ENCODE assay signal across 1 mouse cellular context in genomic region chr11:96924861-96925260, GRCm38 (mm10).
TF ChIP-seq lines count a peak whose summit lies in the region.

No protein-coding gene starts in this region.

TF ChIP-seq in MEL, 35 proteins besides CTCF, POLR2A, EP300 and RAD21:
- TF ChIP-seq SMC3 (IDR thresholded peaks at IDR 0.05; ENCODE audit: low read depth, low read length) (no peak), UBTF (IDR thresholded peaks at IDR 0.05; ENCODE audit: borderline replicate concordance, insufficient read depth, low read depth, low read length) (no peak), MEF2A (IDR thresholded peaks at IDR 0.05; ENCODE audit: extremely low read depth, insufficient replicate concordance, low read depth, low read length, poor library complexity, severe bottlenecking) (no peak), KAT2A (conservative IDR thresholded peaks at IDR 0.05; ENCODE audit: low read depth, low read length) (no peak), NRF1 (IDR thresholded peaks at IDR 0.05; ENCODE audit: insufficient read depth, low read depth, low read length, poor library complexity, severe bottlenecking) (no peak), E2F4 (IDR thresholded peaks at IDR 0.05; ENCODE audit: borderline replicate concordance, low read depth, low read length) (no peak), ZNF384 (IDR thresholded peaks at IDR 0.05; ENCODE audit: low read depth, low read length) (no peak), ETS1 (IDR thresholded peaks at IDR 0.05; ENCODE audit: low read depth, low read length) (no peak), USF2 (IDR thresholded peaks at IDR 0.05; ENCODE audit: borderline replicate concordance in 1 of 2, insufficient read depth in 1 of 2, low read depth in 1 of 2, low read length in 2 of 2) (no peak), USF1 (IDR thresholded peaks at IDR 0.05; ENCODE audit: low read depth, low read length) (no peak)
